ENCODE assay signal across 10 mouse cellular contexts in genomic region chr2:165596141-165596540, GRCm38 (mm10). TPM values are rescaled to one million over a fixed set of nuclear protein-coding genes. Genes with fewer than 3 reads are reported as not detected.
DNase-seq lines count a peak whose midpoint lies in the region; ATAC-seq lines count a peak whose summit lies in the region.
"Had no signal": no experiment of that assay in that cellular context is flagged by ENCODE, and none has a peak within 500 bp of the region (broad histone marks: within the 10 kb centered on the region; RNA-seq: fewer than 3 reads in every experiment).

No protein-coding gene starts in this region.

- no peak overlapping the region; the same call in 1 of the 2 replicates for H3K9ac ChIP-seq in kidney, embryonic 16.5 days (replicated peaks; ENCODE audit: low read length)
- H3K9ac ChIP-seq in forebrain, embryonic 13.5 days = no peak overlapping the region
- H3K9ac ChIP-seq in limb, embryonic 11.5 days (ENCODE audit: low read length) = no peak overlapping the region
- H3K9ac ChIP-seq in stomach, embryonic 14.5 days (replicated peaks; ENCODE audit: low read depth, low read length) = no peak overlapping the region

- H3K4me3 ChIP-seq in kidney, embryonic 16.5 days (ENCODE audit: low read length) = peak overlapping the region; percentile 62
- H3K4me3 ChIP-seq in forebrain, embryonic 13.5 days = peak overlapping the region; percentile 57
- H3K4me3 ChIP-seq in limb, embryonic 11.5 days (ENCODE audit: low read depth, low read length) = no peak overlapping the region
- H3K4me3 ChIP-seq in stomach, embryonic 14.5 days (ENCODE audit: low read depth, low read length) = peak overlapping the region; percentile 47; the same call in 1 of the 2 replicates

- 10% methylated on average over 11 of the region's 11 CpGs for WGBS in kidney, embryonic 16.5 days
- WGBS in forebrain, embryonic 13.5 days = 14% methylated on average over 11 of the region's 11 CpGs
- WGBS in limb, embryonic 11.5 days = 18% methylated on average over 11 of the region's 11 CpGs
- 14% methylated on average over 11 of the region's 11 CpGs for WGBS in stomach, embryonic 14.5 days

- peaks cover 46% of the 10 kb centered on the region for H3K4me1 ChIP-seq in kidney, embryonic 16.5 days (ENCODE audit: insufficient read depth, low read length)
- H3K4me1 ChIP-seq in forebrain, embryonic 13.5 days = peaks cover 16% of the 10 kb centered on the region
- H3K4me1 ChIP-seq in limb, embryonic 11.5 days (ENCODE audit: control insufficient read depth, insufficient read depth, low read length) = peaks cover 16% of the 10 kb centered on the region
- peaks cover 6% of the 10 kb centered on the region; the same call in 1 of the 2 replicates for H3K4me1 ChIP-seq in stomach, embryonic 14.5 days (ENCODE audit: control insufficient read depth, insufficient read depth, low read length)

- no peak overlapping the region for H3K27ac ChIP-seq in kidney, embryonic 16.5 days (ENCODE audit: low read length)
- H3K27ac ChIP-seq in forebrain, embryonic 13.5 days = no peak overlapping the region
- H3K27ac ChIP-seq in limb, embryonic 11.5 days (replicated peaks; ENCODE audit: low read depth, low read length) = no peak overlapping the region
- no peak overlapping the region for H3K27ac ChIP-seq in stomach, embryonic 14.5 days (ENCODE audit: low read length)

- ATAC-seq in kidney, embryonic 16.5 days (ENCODE audit: low FRiP score, low TSS enrichment) = no peak
- no peak for ATAC-seq in forebrain, embryonic 13.5 days
- no peak for ATAC-seq in limb, embryonic 11.5 days (ENCODE audit: insufficient number of reproducible peaks, low FRiP score, low TSS enrichment, low read depth)
- ATAC-seq in stomach, embryonic 14.5 days (ENCODE audit: insufficient number of reproducible peaks, insufficient read depth, low FRiP score, low read depth) = no peak

- H3K27me3 ChIP-seq in kidney, embryonic 16.5 days (ENCODE audit: insufficient read depth, low read length) = peaks cover 23% of the 10 kb centered on the region
- peaks cover 53% of the 10 kb centered on the region for H3K27me3 ChIP-seq in forebrain, embryonic 13.5 days
- peaks cover 27% of the 10 kb centered on the region for H3K27me3 ChIP-seq in limb, embryonic 11.5 days (ENCODE audit: control insufficient read depth, insufficient read depth, low read length)
- peaks cover 15% of the 10 kb centered on the region; the same call in 1 of the 2 replicates for H3K27me3 ChIP-seq in stomach, embryonic 14.5 days (ENCODE audit: control insufficient read depth, insufficient read depth, low read length)

- no peaks in the 10 kb centered on the region for H3K36me3 ChIP-seq in kidney, embryonic 16.5 days (ENCODE audit: insufficient read depth, low read length)
- no peaks in the 10 kb centered on the region for H3K36me3 ChIP-seq in forebrain, embryonic 13.5 days (ENCODE audit: poor library complexity, severe bottlenecking)
- H3K36me3 ChIP-seq in limb, embryonic 11.5 days (ENCODE audit: control insufficient read depth, insufficient read depth, low read length) = no peaks in the 10 kb centered on the region
- H3K36me3 ChIP-seq in stomach, embryonic 14.5 days (ENCODE audit: control insufficient read depth, insufficient read depth, low read length) = no peaks in the 10 kb centered on the region

- no peaks in the 10 kb centered on the region; the same call in 1 of the 2 replicates for H3K9me3 ChIP-seq in kidney, embryonic 16.5 days (ENCODE audit: low read length)
- H3K9me3 ChIP-seq in forebrain, embryonic 13.5 days (replicated peaks) = no peaks in the 10 kb centered on the region
- H3K9me3 ChIP-seq in limb, embryonic 11.5 days (ENCODE audit: control insufficient read depth, low read length) = no peaks in the 10 kb centered on the region
- no peaks in the 10 kb centered on the region for H3K9me3 ChIP-seq in stomach, embryonic 14.5 days (ENCODE audit: control insufficient read depth, low read depth, low read length)

- DNase-seq in kidney, postnatal 4 days = no peak
- no peak for DNase-seq in limb, embryonic 11.5 days (ENCODE audit: low spot score)
- DNase-seq in layer of hippocampus, adult 8-10 months (ENCODE audit: low spot score in 2 of 2) = no peak
- no peak for DNase-seq in ovary, postnatal 10 days (ENCODE audit: low spot score)
- DNase-seq: kidney, postnatal 14 days; right cerebral cortex, adult 18-20 months; thymus, adult 2 months had no signal

- peak overlapping the region; percentile 95 for H3K4me2 ChIP-seq in kidney, embryonic 16.5 days (replicated peaks; ENCODE audit: low read depth, low read length)
- peak overlapping the region; percentile 95; the same call in 1 of the 2 replicates for H3K4me2 ChIP-seq in forebrain, embryonic 13.5 days
- peak overlapping the region; percentile 94 for H3K4me2 ChIP-seq in limb, embryonic 11.5 days (ENCODE audit: low read depth, severe bottlenecking)
- H3K4me2 ChIP-seq in stomach, embryonic 14.5 days (replicated peaks; ENCODE audit: low read depth, low read length) = peak overlapping the region; percentile 86; the same call in 1 of the 2 replicates

RNA-seq across cellular contexts. Expression of gene Eya2, which starts 1.3 kb away (rescaled TPM):
- polyA plus RNA-seq in kidney, embryonic 16.5 days (2015; fragmentation: Nextera tagmentation; extraction: Ambion mirVana) = 6.8 and 7.5 TPM in 2 replicates
- polyA plus RNA-seq in forebrain, embryonic 13.5 days (2015; fragmentation: Nextera tagmentation; extraction: Ambion mirVana) = 2.5 and 4.3 TPM in 2 replicates
- polyA plus RNA-seq in limb, embryonic 11.5 days (2014; fragmentation: Nextera tagmentation; extraction: Ambion mirVana) = 8.8 and 13.0 TPM in 2 replicates
- 13.2 and 15.4 TPM in 2 replicates for polyA plus RNA-seq in stomach, embryonic 14.5 days (2014; fragmentation: Nextera tagmentation; extraction: Ambion mirVana)
- 1 to 10 TPM; 2.6 to 4.5 (median 3.0) TPM for total RNA-seq in layer of hippocampus, adult 8-10 months (2022)
